Mouse (Mus musculus) heart, embryonic 13.5 days (tissue): Measurements from ENCODE around the gene Dcst1. TPM values are rescaled to one million over a fixed set of nuclear protein-coding genes. Genes with fewer than 3 reads are reported as not detected.

Experiments
- ATAC-seq: fragments of 200-750 bp; cut with Nextera tagmentation; 2 replicates; pipeline ENCODE4 v1.8.0; 2017; ENCODE audit warnings: moderate TSS enrichment; ENCODE audit not compliant: insufficient number of reproducible peaks, low FRiP score, low TSS enrichment; ENCODE audit errors: extremely low read depth
- H3K27ac ChIP-seq: fragments of 300-500 bp; sonication (generic); replicated peaks from 2 replicates; pipeline ENCODE4 v1.5.1; 2015; ENCODE audit warnings: moderate library complexity, mild to moderate bottlenecking, inconsistent platforms
- H3K27me3 ChIP-seq: fragments of 300-500 bp; sonication (generic); replicated peaks from 2 replicates; pipeline ENCODE4 v1.6.1; 2015; ENCODE audit warnings: mild to moderate bottlenecking, inconsistent platforms
- H3K36me3 ChIP-seq: fragments of 300-500 bp; sonication (generic); 2 replicates; pipeline ENCODE4 v1.6.1; 2015; ENCODE audit warnings: mild to moderate bottlenecking, inconsistent platforms
- H3K4me1 ChIP-seq: fragments of 300-500 bp; sonication (generic); 2 replicates; pipeline ENCODE4 v1.6.1; 2015; ENCODE audit warnings: inconsistent platforms
- H3K4me2 ChIP-seq: fragments of 300-500 bp; sonication (generic); 2 replicates; pipeline ENCODE4 v1.6.1; 2015; ENCODE audit warnings: inconsistent platforms, mild to moderate bottlenecking, moderate library complexity
- H3K4me3 ChIP-seq: fragments of 300-500 bp; sonication (generic); 2 replicates; pipeline ENCODE4 v1.5.1; 2015; ENCODE audit warnings: moderate library complexity, mild to moderate bottlenecking, inconsistent platforms
- H3K9ac ChIP-seq: fragments of 300-500 bp; sonication (generic); 2 replicates; pipeline ENCODE4 v1.6.1; 2015; ENCODE audit warnings: inconsistent platforms, mild to moderate bottlenecking, moderate library complexity
- H3K9me3 ChIP-seq: fragments of 300-500 bp; sonication (generic); 2 replicates; pipeline ENCODE4 v1.6.1; 2016; ENCODE audit warnings: inconsistent platforms
- WGBS: fragments of 180-500 bp; shearing (Covaris S2); methylation state at CpG from one replicate; pipeline ENCODE4 v1.1.7; 2015; ENCODE audit warnings: mixed read lengths; 5-methylcytosine and 5-hydroxymethylcytosine counted together
- polyA plus RNA-seq: library from polyadenylated mRNA; unstranded; fragments of >200 nt; fragmentation: Nextera tagmentation; extraction: Ambion mirVana; gene quantifications from 2 replicates; pipeline ENCODE4 v1.2.1, GENCODE M21; 2015

Gene Dcst1
- polyA plus RNA-seq, 1 experiment from 2014 or later, result 0.09 TPM

DNA sequence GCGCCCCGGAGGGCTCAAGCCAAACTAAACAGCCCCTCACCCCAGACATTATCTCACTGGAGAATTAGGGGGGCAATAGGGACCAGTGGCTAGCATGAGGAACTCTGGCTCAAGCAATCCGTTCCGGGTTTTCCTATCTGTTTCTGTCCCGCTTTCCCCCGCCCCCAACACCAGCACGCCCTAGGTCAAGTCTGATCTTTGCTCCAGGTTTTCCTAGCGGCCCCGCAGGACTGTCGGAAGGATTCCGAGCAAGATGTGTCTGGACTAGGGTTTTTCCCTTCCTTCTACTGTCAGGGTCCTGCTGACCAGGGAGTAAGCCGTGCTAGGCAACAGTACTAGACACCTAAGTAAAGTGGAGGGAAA lies 29.8 kb upstream of the Dcst1 start:
- Histone ChIP-seq H3K27ac (peak overlapping the region; percentile 97), H3K4me3 (peak overlapping the region; percentile 76), H3K4me1 (peaks cover 38% of the 10 kb centered on the region), H3K9ac (peak overlapping the region; percentile 87), H3K36me3 (peaks cover 7% of the 10 kb centered on the region), H3K9me3 (no peaks in the 10 kb centered on the region), H3K4me2 (peak overlapping the region; percentile 97), H3K27me3 (no peaks in the 10 kb centered on the region)
- ATAC-seq, result peak; percentile 5; the same call in 1 of the 2 replicates
- 1% methylated on average over 12 of the region's 12 CpGs for WGBS

DNA sequence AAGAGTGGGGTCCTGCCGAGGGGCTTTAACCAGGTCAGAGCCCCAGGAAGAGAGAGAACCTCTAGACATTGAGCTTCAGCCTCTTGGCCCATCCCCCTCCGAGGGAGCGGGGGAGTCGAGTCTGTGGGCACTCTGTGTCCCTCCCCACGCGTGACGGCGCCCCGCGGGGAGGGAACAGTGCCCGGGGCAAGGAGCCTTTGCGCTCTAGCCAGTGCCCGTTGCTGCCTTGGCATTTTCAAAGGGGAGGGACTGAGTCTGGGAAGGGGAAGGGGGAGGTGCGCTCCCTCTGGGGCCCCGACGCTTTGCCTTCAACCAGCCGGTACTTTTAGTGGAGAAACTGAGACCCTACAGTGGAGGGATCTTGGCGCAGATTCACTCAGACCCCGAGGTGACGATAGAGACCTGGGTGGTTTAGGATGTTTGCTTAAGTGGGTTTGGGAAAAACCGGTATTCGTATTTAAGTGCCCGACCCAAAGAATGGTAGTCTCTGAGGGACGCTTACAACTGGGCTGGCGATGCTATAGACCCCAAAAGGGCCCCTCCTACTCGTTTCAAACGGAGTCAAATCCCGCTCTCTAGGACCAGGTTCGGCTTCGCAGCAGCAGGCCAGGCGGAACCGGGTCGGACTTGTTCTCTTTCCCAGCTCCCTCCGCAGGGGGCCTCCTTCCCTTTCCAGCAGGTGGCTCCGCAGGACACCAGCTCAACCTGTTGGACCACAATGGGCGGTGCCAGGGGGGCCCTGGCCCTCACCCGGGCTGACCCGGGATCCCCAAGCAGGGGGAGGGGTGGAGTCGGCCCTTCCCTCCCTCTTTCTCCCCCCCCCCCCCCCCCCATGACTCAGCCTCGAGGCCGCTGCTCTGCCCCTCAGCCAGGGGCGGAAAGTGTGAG lies 29.2 kb upstream of the Dcst1 start, which contains the start of gene Zbtb7b:
Gene Zbtb7b (minus strand): TSS at position 771 of the 888 bp plus-strand sequence.
- peaks cover 44% of the 10 kb centered on the region for H3K4me1 ChIP-seq
- peak within 1 kb of the TSS; percentile 76 for H3K4me3 ChIP-seq
- H3K27ac ChIP-seq, result peak within 1 kb of the TSS; percentile 97
- peak within 1 kb of the TSS; percentile 87 for H3K9ac ChIP-seq
- peak; percentile 33 for ATAC-seq
- H3K9me3 ChIP-seq, result no peaks in the 10 kb centered on the region
- H3K4me2 ChIP-seq, result peak within 1 kb of the TSS; percentile 97
- H3K36me3 ChIP-seq, result peaks cover under 1% of the 10 kb centered on the region; the same call in 1 of the 2 replicates
- H3K27me3 ChIP-seq, result no peaks in the 10 kb centered on the region
- under 1% methylated on average over 36 of the region's 42 CpGs for WGBS

- no peaks in the 10 kb centered on the region for H3K36me3 ChIP-seq
- under 1% methylated on average over 15 of the region's 15 CpGs for WGBS
- H3K9me3 ChIP-seq, result no peaks in the 10 kb centered on the region
- H3K27me3 ChIP-seq, result no peaks in the 10 kb centered on the region
- H3K9ac ChIP-seq, result peak overlapping the region; percentile 92
- H3K27ac ChIP-seq, result peak overlapping the region; percentile 97
- peak; percentile 91 for ATAC-seq
- H3K4me2 ChIP-seq, result peak overlapping the region; percentile 97
- H3K4me1 ChIP-seq, result peaks cover 48% of the 10 kb centered on the region
- peak overlapping the region; percentile 76 for H3K4me3 ChIP-seq
Observed at GRCm38 (mm10) chr3:89393605-89394004, 28.6 kb upstream of the Dcst1 start.

GRCm38 (mm10) chr3:89392871-89393311 lies 27.8 kb upstream of the Dcst1 start:
- peaks cover 54% of the 10 kb centered on the region for H3K4me1 ChIP-seq
- peak overlapping the region; percentile 77 for H3K27ac ChIP-seq
- H3K27me3 ChIP-seq, result no peaks in the 10 kb centered on the region
- H3K36me3 ChIP-seq, result no peaks in the 10 kb centered on the region
- peak overlapping the region; percentile 76 for H3K4me3 ChIP-seq
- ATAC-seq, result no peak
- 0% methylated on average over 21 of the region's 24 CpGs for WGBS
- H3K9me3 ChIP-seq, result no peaks in the 10 kb centered on the region
- peak overlapping the region; percentile 97 for H3K4me2 ChIP-seq
- H3K9ac ChIP-seq, result peak overlapping the region; percentile 92

GRCm38 (mm10) chr3:89391663-89392511 lies 26.8 kb upstream of the Dcst1 start:
- peak overlapping the region; percentile 97 for H3K4me2 ChIP-seq
- H3K4me1 ChIP-seq, result peaks cover 59% of the 10 kb centered on the region
- 1% methylated on average over 53 of the region's 56 CpGs for WGBS
- peak overlapping the region; percentile 77 for H3K27ac ChIP-seq
- H3K27me3 ChIP-seq, result no peaks in the 10 kb centered on the region
- H3K4me3 ChIP-seq, result peak overlapping the region; percentile 76
- no peaks in the 10 kb centered on the region for H3K9me3 ChIP-seq
- peak overlapping the region; percentile 92 for H3K9ac ChIP-seq
- ATAC-seq, result no peak
- H3K36me3 ChIP-seq, result no peaks in the 10 kb centered on the region

GRCm38 (mm10) chr3:89390699-89391662 lies 25.9 kb upstream of the Dcst1 start:
- 14% methylated on average over 19 of the region's 19 CpGs for WGBS
- peaks cover 56% of the 10 kb centered on the region for H3K4me1 ChIP-seq
- H3K27ac ChIP-seq, result peak overlapping the region; percentile 77
- ATAC-seq, result no peak
- H3K36me3 ChIP-seq, result no peaks in the 10 kb centered on the region
- H3K9ac ChIP-seq, result peak overlapping the region; percentile 92
- no peaks in the 10 kb centered on the region for H3K9me3 ChIP-seq
- H3K4me2 ChIP-seq, result peak overlapping the region; percentile 97
- H3K4me3 ChIP-seq, result peak overlapping the region; percentile 76
- no peaks in the 10 kb centered on the region for H3K27me3 ChIP-seq

- 48% methylated on average over 5 of the region's 5 CpGs for WGBS
- Histone ChIP-seq H3K9ac (0 out of 2 replicates have a peak overlapping the region, but pooled peaks have one; percentile 92), H3K4me2 (peak overlapping the region; percentile 97), H3K4me3 (no peak overlapping the region), H3K36me3 (no peaks in the 10 kb centered on the region), H3K27ac (peak overlapping the region; percentile 77), H3K9me3 (no peaks in the 10 kb centered on the region), H3K4me1 (peaks cover 52% of the 10 kb centered on the region), H3K27me3 (no peaks in the 10 kb centered on the region)
- no peak for ATAC-seq
Observed at GRCm38 (mm10) chr3:89390111-89390515, 25.1 kb upstream of the Dcst1 start.

DNA sequence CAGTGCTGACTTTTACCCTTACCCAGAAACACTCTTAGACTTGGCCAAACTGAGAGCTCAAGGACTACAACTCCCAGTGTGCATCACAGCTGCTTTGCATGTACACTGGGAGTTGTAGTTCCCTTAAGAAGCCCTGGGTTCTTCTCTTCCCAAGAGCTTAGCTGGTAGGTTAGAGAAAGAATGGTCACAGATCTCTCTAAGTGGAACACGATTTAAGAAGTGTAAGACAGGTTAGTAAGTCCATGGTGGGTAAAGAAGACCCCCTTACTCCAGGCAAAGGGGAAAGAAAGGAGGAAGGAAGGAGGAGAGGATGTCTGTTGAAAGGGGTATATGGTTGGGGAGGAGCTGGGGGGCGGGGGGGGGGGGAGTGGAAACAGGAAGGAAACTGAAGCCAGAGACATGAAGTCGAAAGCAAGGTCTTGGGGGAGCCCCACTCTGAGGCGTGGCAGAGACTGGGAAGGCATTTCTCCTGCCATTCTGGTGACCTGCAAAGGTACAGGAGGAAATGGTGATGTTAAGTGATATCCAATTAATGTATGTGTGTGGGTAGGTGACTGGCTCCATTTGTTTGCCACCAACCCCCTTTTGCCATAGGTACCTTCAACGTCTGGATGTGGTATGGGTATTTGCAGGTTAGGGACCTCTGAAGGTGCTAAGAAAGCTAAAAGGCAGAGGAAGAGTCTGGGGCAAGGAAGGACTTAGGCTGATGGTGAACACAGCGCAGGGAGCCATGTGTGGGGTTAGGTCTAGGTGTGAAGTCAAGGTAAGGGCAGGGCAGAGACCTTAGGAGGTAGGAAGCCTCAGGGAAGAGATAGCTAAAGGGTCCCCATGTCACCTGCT lies 24.1 kb upstream of the Dcst1 start:
- Histone ChIP-seq H3K4me2 (no peak overlapping the region), H3K36me3 (no peaks in the 10 kb centered on the region), H3K4me3 (no peak overlapping the region), H3K27me3 (no peaks in the 10 kb centered on the region), H3K27ac (no peak overlapping the region), H3K4me1 (peaks cover 56% of the 10 kb centered on the region), H3K9ac (no peak overlapping the region), H3K9me3 (no peaks in the 10 kb centered on the region)
- ATAC-seq, result no peak
- 51% methylated on average over 5 of the region's 6 CpGs for WGBS

GRCm38 (mm10) chr3:89388134-89388881 lies 23.3 kb upstream of the Dcst1 start:
- Histone ChIP-seq H3K9me3 (no peaks in the 10 kb centered on the region), H3K27ac (no peak overlapping the region), H3K4me3 (no peak overlapping the region), H3K9ac (no peak overlapping the region), H3K4me1 (peaks cover 56% of the 10 kb centered on the region), H3K27me3 (no peaks in the 10 kb centered on the region), H3K4me2 (no peak overlapping the region), H3K36me3 (no peaks in the 10 kb centered on the region)
- no peak for ATAC-seq
- 73% methylated on average over 11 of the region's 11 CpGs for WGBS
